Mouse (Mus musculus): ENCODE data around the gene Chd6. TPM values are rescaled to one million over a fixed set of nuclear protein-coding genes. Genes with fewer than 3 reads are reported as not detected.
A peak's percentile ranks its signal among the peaks of the same experiment; 100 is the strongest.

Chd6 gene
- polyA plus RNA-seq, 1 experiment from 2014 or later, result 37.0 TPM

DNA sequence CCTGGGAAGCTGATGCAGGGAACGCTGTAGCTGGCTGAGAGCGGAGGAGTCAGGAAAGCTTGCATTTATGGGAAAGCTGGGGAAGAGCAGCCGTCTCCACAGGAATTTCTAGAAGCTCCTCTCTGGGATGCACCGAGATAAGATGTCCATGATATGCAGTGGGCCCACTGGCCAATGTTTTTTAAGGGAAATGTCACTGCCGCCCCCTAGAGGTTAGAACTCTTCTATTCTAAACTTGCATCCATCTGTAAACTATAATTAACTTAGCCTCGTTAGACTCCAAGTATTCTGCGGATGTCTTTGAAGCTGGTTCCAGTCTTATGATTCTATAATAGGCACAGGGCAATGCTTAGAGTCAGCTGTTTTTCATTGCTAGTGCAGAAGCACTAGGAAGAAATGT, 153.5 kb downstream of the Chd6 start:
- peaks cover 6% of the 10 kb centered on the region for H3K4me1 ChIP-seq (replicated peaks; ENCODE audit: control insufficient read depth, insufficient read depth, low read length)
- ATAC-seq, result no peak
- H3K4me2 ChIP-seq (ENCODE audit: low read length), result no peak overlapping the region
- H3K27me3 ChIP-seq (replicated peaks; ENCODE audit: control insufficient read depth, insufficient read depth, low read length), result no peaks in the 10 kb centered on the region
- 50% methylated on average over 7 of the region's 7 CpGs for WGBS
- H3K27ac ChIP-seq (ENCODE audit: low read length), result no peak overlapping the region
- H3K4me3 ChIP-seq (replicated peaks; ENCODE audit: low read length), result no peak overlapping the region
- H3K9me3 ChIP-seq (ENCODE audit: control insufficient read depth, low read length), result no peaks in the 10 kb centered on the region
- peaks cover 30% of the 10 kb centered on the region for H3K36me3 ChIP-seq (ENCODE audit: control insufficient read depth, insufficient read depth)
- no peak overlapping the region for H3K9ac ChIP-seq (replicated peaks; ENCODE audit: low read depth, low read length)

DNA sequence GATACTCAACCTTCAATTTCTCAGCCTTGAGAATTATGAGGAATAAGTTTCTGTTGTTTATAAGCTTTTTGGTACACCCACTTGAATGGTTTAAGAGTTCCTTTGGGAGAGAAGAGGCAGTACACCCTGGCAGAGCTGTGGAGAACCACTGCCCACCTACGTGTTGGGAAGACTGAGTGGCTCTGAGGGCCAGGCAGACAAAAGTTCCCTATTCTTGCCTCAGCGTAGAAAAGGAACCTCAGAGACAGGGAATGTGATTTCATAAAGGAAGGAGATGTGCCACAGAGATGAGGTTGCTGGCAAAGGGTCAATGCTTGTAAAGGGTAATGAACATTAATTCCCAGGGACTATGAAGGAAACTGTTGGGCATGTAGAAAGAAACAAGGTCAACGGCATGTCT, 154.3 kb downstream of the Chd6 start:
- H3K9me3 ChIP-seq (ENCODE audit: control insufficient read depth, low read length), result no peaks in the 10 kb centered on the region
- no peak for ATAC-seq
- peaks cover 6% of the 10 kb centered on the region for H3K4me1 ChIP-seq (replicated peaks; ENCODE audit: control insufficient read depth, insufficient read depth, low read length)
- H3K9ac ChIP-seq (replicated peaks; ENCODE audit: low read depth, low read length), result no peak overlapping the region
- H3K4me3 ChIP-seq (replicated peaks; ENCODE audit: low read length), result no peak overlapping the region
- H3K4me2 ChIP-seq (ENCODE audit: low read length), result no peak overlapping the region
- H3K27me3 ChIP-seq (replicated peaks; ENCODE audit: control insufficient read depth, insufficient read depth, low read length), result no peaks in the 10 kb centered on the region
- WGBS, result 91% methylated on average over 3 of the region's 3 CpGs
- no peak overlapping the region for H3K27ac ChIP-seq (ENCODE audit: low read length)
- H3K36me3 ChIP-seq (ENCODE audit: control insufficient read depth, insufficient read depth), result peaks cover 30% of the 10 kb centered on the region

DNA sequence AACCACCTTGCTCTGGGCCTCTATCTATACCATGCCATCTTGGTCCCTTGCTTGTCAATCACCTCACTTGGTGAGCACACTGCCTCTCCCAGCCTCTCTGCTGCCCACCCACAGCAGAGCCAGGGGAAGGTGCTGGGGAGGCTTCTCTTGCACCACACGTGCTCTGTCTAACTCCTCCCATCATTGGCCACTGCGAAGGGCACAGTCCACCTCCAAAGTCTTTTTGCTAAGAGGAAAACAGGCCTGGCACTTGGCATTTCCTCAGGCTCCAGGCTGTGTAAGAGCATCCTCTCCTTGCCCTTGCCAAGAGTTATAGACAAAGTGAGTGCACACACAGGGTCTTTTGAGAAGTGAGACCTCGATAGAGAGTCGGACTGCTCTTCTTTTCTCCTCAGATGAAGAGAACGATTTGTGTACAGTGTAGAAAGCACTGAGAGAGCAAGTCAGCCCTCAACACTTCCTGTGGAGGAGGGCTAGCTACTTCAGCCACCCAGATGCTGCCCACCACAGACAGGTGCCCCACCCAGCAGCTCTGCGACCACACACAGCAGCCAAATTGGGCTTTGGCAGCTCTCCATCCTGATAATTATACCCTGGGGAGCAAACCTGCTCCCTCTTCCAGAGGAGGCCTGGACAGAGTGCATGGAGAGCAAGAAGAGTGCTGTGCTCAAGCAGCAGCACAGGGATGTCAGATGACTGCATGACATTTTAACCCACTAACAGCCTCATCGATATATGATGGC, 155.6 kb downstream of the Chd6 start:
- Histone ChIP-seq H3K36me3 (ENCODE audit: control insufficient read depth, insufficient read depth) (peaks cover 35% of the 10 kb centered on the region), H3K27me3 (replicated peaks; ENCODE audit: control insufficient read depth, insufficient read depth, low read length) (no peaks in the 10 kb centered on the region), H3K9ac (replicated peaks; ENCODE audit: low read depth, low read length) (no peak overlapping the region), H3K4me1 (replicated peaks; ENCODE audit: control insufficient read depth, insufficient read depth, low read length) (peaks cover 6% of the 10 kb centered on the region), H3K4me2 (ENCODE audit: low read length) (no peak overlapping the region), H3K9me3 (ENCODE audit: control insufficient read depth, low read length) (no peaks in the 10 kb centered on the region), H3K27ac (ENCODE audit: low read length) (no peak overlapping the region), H3K4me3 (replicated peaks; ENCODE audit: low read length) (no peak overlapping the region)
- WGBS, result 54% methylated on average over 7 of the region's 7 CpGs
- peak; percentile 65 for ATAC-seq

DNA sequence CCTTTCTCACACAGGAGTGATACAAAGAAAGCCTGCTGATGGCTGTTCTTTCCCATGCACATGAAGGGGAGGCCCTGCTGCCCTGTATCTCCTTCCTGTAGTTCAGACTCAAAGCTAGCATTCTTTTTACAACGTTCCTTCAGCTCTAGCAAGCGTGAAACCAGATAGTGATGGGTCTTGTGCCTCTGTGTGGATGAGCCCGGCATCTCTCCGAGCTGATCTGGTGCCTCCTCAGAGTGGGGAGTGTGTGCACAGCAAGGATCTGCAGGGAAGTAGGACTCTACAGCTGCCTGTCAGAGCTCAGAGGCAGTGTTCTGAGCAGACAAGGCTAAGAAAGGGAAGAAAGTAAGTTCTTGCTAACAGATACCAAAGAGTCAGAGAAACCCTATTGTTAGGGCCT, 157.3 kb downstream of the Chd6 start:
- peaks cover 6% of the 10 kb centered on the region for H3K4me1 ChIP-seq (replicated peaks; ENCODE audit: control insufficient read depth, insufficient read depth, low read length)
- no peak overlapping the region for H3K4me2 ChIP-seq (ENCODE audit: low read length)
- H3K36me3 ChIP-seq (ENCODE audit: control insufficient read depth, insufficient read depth), result peaks cover 31% of the 10 kb centered on the region
- no peak overlapping the region for H3K27ac ChIP-seq (ENCODE audit: low read length)
- no peaks in the 10 kb centered on the region for H3K9me3 ChIP-seq (ENCODE audit: control insufficient read depth, low read length)
- no peak overlapping the region for H3K9ac ChIP-seq (replicated peaks; ENCODE audit: low read depth, low read length)
- ATAC-seq, result no peak
- no peaks in the 10 kb centered on the region for H3K27me3 ChIP-seq (replicated peaks; ENCODE audit: control insufficient read depth, insufficient read depth, low read length)
- 89% methylated on average over 4 of the region's 4 CpGs for WGBS
- H3K4me3 ChIP-seq (replicated peaks; ENCODE audit: low read length), result no peak overlapping the region

GRCm38 (mm10) chr2:160942443-160942842, 166.4 kb downstream of the Chd6 start:
- Histone ChIP-seq H3K9me3 (ENCODE audit: control insufficient read depth, low read length) (no peaks in the 10 kb centered on the region), H3K4me2 (ENCODE audit: low read length) (no peak overlapping the region), H3K27me3 (replicated peaks; ENCODE audit: control insufficient read depth, insufficient read depth, low read length) (no peaks in the 10 kb centered on the region), H3K36me3 (ENCODE audit: control insufficient read depth, insufficient read depth) (0 out of 2 replicates have a peak, but pooled peaks cover 2% of the 10 kb centered on the region), H3K9ac (replicated peaks; ENCODE audit: low read depth, low read length) (no peak overlapping the region), H3K4me3 (replicated peaks; ENCODE audit: low read length) (no peak overlapping the region), H3K4me1 (replicated peaks; ENCODE audit: control insufficient read depth, insufficient read depth, low read length) (no peaks in the 10 kb centered on the region), H3K27ac (ENCODE audit: low read length) (no peak overlapping the region)
- peak; percentile 45; the same call in 1 of the 2 replicates for ATAC-seq
- 64% methylated on average over 3 of the region's 3 CpGs for WGBS

DNA sequence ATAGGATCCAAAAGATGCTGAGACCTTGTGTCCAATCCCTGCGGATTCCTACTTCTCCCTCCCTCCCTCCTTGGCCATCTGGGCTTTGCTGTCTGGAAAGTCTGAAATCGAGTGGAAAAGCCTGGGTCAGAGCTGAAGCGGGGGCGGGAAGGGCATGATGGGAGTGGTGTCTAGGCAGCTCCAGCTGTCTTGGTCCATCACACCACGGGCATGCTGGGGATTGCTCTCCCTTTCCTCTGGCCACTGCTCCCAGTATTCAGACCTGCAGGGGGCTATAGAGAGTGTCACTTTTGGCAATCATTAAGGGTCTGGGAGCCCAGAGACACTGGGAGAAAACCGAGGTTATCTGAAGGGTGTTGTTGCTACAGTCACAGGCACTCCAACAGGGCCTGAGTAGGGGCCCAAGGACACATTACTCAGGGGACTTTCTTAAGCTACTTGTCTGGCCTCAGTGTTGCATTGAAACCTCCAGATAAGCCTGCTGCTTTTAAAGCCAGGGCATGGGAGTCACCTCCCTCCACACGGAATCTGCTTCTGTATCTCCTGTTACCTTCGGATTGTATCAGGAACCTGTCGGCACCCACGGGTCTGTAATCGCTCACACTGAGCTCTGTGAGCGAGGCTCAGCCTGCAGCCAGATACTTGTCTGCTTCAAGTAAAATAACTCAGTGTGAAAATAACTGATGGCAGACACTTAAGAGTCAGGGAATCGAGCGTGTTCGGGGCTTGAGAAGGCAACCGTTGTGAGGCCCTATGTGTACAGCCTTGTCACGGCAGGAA, 167.8 kb downstream of the Chd6 start:
- Histone ChIP-seq H3K9ac (replicated peaks; ENCODE audit: low read depth, low read length) (no peak overlapping the region), H3K4me1 (replicated peaks; ENCODE audit: control insufficient read depth, insufficient read depth, low read length) (no peaks in the 10 kb centered on the region), H3K4me3 (replicated peaks; ENCODE audit: low read length) (no peak overlapping the region), H3K9me3 (ENCODE audit: control insufficient read depth, low read length) (no peaks in the 10 kb centered on the region), H3K4me2 (ENCODE audit: low read length) (no peak overlapping the region), H3K27me3 (replicated peaks; ENCODE audit: control insufficient read depth, insufficient read depth, low read length) (no peaks in the 10 kb centered on the region), H3K27ac (ENCODE audit: low read length) (no peak overlapping the region), H3K36me3 (ENCODE audit: control insufficient read depth, insufficient read depth) (0 out of 2 replicates have a peak, but pooled peaks cover 2% of the 10 kb centered on the region)
- ATAC-seq, result no peak
- WGBS, result 75% methylated on average over 17 of the region's 17 CpGs

GRCm38 (mm10) chr2:160934451-160934850, 174.4 kb downstream of the Chd6 start:
- no peak overlapping the region for H3K4me2 ChIP-seq (ENCODE audit: low read length)
- H3K4me1 ChIP-seq (replicated peaks; ENCODE audit: control insufficient read depth, insufficient read depth, low read length), result no peaks in the 10 kb centered on the region
- WGBS, result 52% methylated on average over 4 of the region's 4 CpGs
- H3K9ac ChIP-seq (replicated peaks; ENCODE audit: low read depth, low read length), result no peak overlapping the region
- H3K27me3 ChIP-seq (replicated peaks; ENCODE audit: control insufficient read depth, insufficient read depth, low read length), result no peaks in the 10 kb centered on the region
- no peak overlapping the region for H3K27ac ChIP-seq (ENCODE audit: low read length)
- ATAC-seq, result no peak
- H3K36me3 ChIP-seq (ENCODE audit: control insufficient read depth, insufficient read depth), result no peaks in the 10 kb centered on the region
- peaks cover 2% of the 10 kb centered on the region for H3K9me3 ChIP-seq (ENCODE audit: control insufficient read depth, low read length)
- no peak overlapping the region for H3K4me3 ChIP-seq (replicated peaks; ENCODE audit: low read length)

GRCm38 (mm10) chr2:160933890-160934289, 175.0 kb downstream of the Chd6 start:
- Histone ChIP-seq H3K9me3 (ENCODE audit: control insufficient read depth, low read length) (peaks cover 2% of the 10 kb centered on the region), H3K9ac (replicated peaks; ENCODE audit: low read depth, low read length) (no peak overlapping the region), H3K4me2 (ENCODE audit: low read length) (no peak overlapping the region), H3K27me3 (replicated peaks; ENCODE audit: control insufficient read depth, insufficient read depth, low read length) (no peaks in the 10 kb centered on the region), H3K4me3 (replicated peaks; ENCODE audit: low read length) (no peak overlapping the region), H3K27ac (ENCODE audit: low read length) (no peak overlapping the region), H3K4me1 (replicated peaks; ENCODE audit: control insufficient read depth, insufficient read depth, low read length) (no peaks in the 10 kb centered on the region), H3K36me3 (ENCODE audit: control insufficient read depth, insufficient read depth) (no peaks in the 10 kb centered on the region)
- ATAC-seq, result no peak
- 68% methylated on average over 5 of the region's 5 CpGs for WGBS

DNA sequence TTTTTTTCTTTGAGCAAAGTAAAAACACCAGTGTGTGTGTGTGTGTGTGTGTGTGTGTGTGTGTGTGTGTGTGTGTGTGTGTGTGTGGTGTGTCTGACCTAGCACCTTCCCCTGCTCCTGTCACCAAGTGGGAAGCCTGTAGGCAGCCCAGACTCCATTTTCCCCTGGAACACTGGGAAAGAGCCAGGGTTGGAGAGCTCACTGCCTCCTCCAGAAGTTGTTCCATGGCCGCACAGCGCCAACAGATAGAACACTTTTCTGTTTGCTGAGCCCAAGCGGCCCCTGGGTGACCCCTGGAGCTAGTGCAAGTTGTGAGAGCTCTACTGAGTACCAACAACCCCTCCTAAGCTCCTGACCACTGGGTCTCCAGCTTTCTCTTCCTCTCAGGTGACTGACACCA, 175.9 kb downstream of the Chd6 start:
- peaks cover 2% of the 10 kb centered on the region for H3K9me3 ChIP-seq (ENCODE audit: control insufficient read depth, low read length)
- H3K4me1 ChIP-seq (replicated peaks; ENCODE audit: control insufficient read depth, insufficient read depth, low read length), result no peaks in the 10 kb centered on the region
- H3K4me2 ChIP-seq (ENCODE audit: low read length), result no peak overlapping the region
- no peak overlapping the region for H3K27ac ChIP-seq (ENCODE audit: low read length)
- H3K9ac ChIP-seq (replicated peaks; ENCODE audit: low read depth, low read length), result no peak overlapping the region
- 73% methylated on average over 3 of the region's 3 CpGs for WGBS
- no peaks in the 10 kb centered on the region for H3K36me3 ChIP-seq (ENCODE audit: control insufficient read depth, insufficient read depth)
- no peak for ATAC-seq
- no peak overlapping the region for H3K4me3 ChIP-seq (replicated peaks; ENCODE audit: low read length)
- no peaks in the 10 kb centered on the region for H3K27me3 ChIP-seq (replicated peaks; ENCODE audit: control insufficient read depth, insufficient read depth, low read length)
